Mouse (Mus musculus): ENCODE data around the gene Tmprss11f.
"Not testable (repeated sequence)": the region's sequence is repeated elsewhere in the genome, so short reads cannot be mapped to it uniquely, and the experiment has no call there.

The Tmprss11f gene

DNA sequence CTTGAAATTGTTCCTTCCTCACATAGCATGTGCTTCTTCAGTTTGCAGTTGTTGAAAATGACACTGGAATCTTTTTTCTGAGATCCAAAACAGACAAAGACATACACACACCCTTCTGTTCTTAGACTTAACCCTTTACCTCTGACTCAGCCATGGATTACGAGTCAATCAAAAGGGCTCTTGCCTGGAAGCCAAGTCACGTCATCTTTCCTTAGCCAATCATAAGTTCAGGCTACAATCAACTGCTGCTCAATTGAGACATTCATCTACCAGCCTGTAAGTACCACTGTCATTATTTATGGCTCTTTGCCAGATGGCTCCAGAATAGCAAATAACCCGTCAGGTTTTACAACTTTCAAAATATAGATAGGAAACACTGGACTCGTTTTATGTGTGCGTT, at the start of gene Tmprss11f:
Gene Tmprss11f (minus strand): TSS at position 101 of the 400 bp plus-strand sequence.
- DNase-seq (ENCODE audit: low read depth) = no peak

GRCm38 (mm10) chr5:86676262-86676661, 44.0 kb upstream of the Tmprss11f start, which contains the start of gene Tmprss11b:
Gene Tmprss11b (minus strand): TSS chr5:86676362.
- no peak for DNase-seq (ENCODE audit: low read depth)

GRCm38 (mm10) chr5:86649185-86649584, 17.0 kb upstream of the Tmprss11f start:
- DNase-seq (ENCODE audit: low read depth) = peak; percentile 3

GRCm38 (mm10) chr5:86640795-86641194, 8.6 kb upstream of the Tmprss11f start:
- DNase-seq (ENCODE audit: low read depth) = no peak

DNA sequence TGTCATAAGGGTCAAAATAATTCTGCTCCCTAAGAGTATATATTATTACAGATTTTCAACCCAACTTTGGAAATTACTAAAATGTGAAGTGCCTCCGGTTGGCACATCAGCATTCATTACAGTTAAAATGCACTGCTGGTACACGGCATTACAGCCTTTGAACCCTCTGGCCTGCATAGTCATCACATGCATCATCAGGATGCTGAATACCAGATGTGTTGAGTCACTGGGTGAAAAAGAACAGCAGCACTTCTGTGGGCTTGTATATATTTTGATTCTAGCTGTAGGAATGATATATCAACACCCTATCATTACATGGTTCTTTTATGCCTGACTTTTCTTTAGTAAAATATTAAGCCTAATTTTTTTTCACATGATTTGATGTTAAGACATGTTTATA, 1.5 kb downstream of the Tmprss11f start:
- DNase-seq (ENCODE audit: low read depth) = no peak

- no peak for DNase-seq (ENCODE audit: low read depth)
Observed at GRCm38 (mm10) chr5:86621778-86622177, 10.4 kb downstream of the Tmprss11f start.

DNA sequence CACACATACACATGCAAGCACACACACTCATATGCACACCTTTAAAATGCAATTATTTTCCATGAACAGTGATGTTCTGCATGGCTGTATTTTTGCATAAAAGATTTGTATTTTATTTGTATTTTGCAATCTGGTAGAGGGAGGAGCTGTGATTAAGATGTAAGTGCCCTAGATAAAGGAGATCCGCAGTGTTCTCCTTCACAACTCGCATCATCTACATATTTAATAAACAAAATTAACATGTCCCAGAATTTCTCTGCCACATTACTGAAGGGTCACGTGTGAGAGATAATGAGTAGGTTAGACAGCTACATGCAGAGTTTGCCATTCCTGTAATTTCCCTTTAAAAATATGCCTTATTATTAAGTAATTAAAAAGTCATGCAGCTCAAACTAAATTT, 46.3 kb downstream of the Tmprss11f start:
- DNase-seq (ENCODE audit: low read depth) = no peak

- DNase-seq (ENCODE audit: low read depth) = no peak
Observed at GRCm38 (mm10) chr5:86582618-86583017, 49.6 kb downstream of the Tmprss11f start.

- DNase-seq (ENCODE audit: low read depth) = no peak
Observed at GRCm38 (mm10) chr5:86581998-86582397, 50.2 kb downstream of the Tmprss11f start.

GRCm38 (mm10) chr5:86578761-86579160, 53.5 kb downstream of the Tmprss11f start:
- not testable (repeated sequence) for DNase-seq (ENCODE audit: low read depth)

GRCm38 (mm10) chr5:86546693-86547092, 85.5 kb downstream of the Tmprss11f start:
- no peak for DNase-seq (ENCODE audit: low read depth)

DNA sequence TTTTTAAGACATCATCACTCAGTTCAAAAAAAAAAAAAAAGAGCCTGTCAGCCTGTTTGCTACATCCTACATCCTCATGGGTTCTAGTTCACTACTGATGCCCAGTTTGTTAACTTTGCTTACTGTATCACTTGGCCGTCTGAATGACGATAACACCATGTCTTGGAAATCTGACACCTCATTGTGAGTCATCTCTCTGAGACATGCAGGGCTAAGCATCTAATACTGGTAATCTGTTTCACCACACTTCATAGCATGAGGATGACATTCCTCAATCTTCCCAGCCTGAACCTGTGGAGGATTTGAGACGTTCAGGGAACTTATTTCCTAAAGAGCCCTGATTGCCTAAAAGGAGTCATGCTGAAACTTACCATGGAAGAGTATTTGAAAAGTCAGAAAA, 91.6 kb downstream of the Tmprss11f start:
- DNase-seq (ENCODE audit: low read depth) = no peak

- DNase-seq (ENCODE audit: low read depth) = no peak
Observed at GRCm38 (mm10) chr5:86528725-86529124, 103.5 kb downstream of the Tmprss11f start.

DNA sequence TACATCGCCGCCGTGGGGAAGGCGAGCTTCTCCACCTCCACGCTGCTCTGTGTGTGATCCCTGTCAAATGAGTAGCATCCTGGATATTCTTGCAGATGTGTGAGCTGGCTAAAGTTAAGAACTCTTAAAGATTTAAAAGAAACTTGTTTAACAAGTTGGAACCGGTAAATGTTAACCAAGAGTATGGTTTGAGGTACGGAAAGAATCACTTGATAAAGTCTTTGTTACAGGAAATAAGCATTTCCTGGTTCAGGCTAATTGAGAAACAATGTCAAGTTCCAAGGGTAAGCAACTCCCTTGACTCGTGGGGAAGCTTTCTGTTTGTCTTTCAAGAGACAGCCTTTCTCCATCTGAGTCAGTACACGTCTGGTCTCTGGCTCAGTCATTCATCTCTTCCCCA, 113.7 kb downstream of the Tmprss11f start, which contains the start of gene Tmprss11g:
Gene Tmprss11g (minus strand): TSS at position 101 of the 400 bp plus-strand sequence.
- DNase-seq (ENCODE audit: low read depth) = no peak

- DNase-seq (ENCODE audit: low read depth) = no peak
Observed at GRCm38 (mm10) chr5:86511538-86511937, 120.7 kb downstream of the Tmprss11f start.

DNA sequence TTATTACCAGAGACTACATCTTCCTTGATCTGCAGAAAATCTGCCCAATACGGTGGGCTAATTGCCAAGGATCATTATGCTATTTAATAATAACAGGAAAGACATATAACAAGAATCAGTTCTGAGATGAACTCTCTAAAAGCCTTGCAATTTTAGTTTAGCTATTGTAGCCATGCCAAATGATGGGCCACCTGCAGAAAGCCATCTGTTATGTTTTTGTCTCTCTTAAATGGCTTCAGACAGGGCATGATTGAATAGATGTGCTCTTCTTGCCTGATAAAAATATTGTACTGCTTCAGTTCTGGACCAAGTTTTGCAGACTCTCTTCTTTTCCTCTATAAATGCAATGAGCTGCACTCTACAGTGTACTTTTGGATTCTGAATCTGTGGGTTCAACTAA, 138.8 kb downstream of the Tmprss11f start:
- DNase-seq (ENCODE audit: low read depth) = no peak

DNA sequence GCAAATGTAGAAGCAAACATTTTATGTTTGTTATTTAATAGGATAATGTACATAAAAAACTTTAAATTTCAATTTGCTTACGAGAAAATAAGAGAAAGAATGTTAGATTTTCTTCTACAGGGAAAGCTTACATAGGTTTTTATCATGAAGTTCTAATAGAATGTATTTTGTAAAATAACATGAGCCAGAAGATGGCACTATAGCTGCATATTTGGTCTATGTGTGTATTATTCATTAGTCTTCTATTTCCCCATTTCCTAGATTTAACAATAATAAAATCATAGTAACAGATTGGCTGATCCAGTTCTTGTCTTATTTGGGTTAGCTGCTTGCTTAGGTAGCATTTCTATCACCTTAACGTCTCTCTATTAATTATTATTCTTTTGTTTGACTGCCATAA, 149.7 kb downstream of the Tmprss11f start:
- no peak for DNase-seq (ENCODE audit: low read depth)

DNA sequence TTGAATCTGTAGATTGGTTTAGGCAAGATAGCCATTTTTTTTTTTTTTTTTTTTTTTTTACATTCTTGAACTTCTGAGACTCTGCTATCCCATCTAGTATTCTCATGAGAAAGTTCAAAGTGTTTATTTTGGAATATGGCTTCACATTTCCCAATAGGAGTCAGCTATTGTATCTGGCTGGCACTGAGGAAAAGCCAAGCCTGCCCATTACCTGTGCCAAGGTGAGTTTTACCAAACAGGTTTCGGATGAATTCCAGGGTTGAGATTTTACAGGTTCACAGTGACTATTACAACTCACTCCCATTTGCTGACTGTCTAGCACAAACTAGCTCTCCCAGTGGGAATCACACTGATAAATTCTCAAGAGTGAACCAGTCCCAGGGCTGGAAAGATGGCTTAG, 150.2 kb downstream of the Tmprss11f start:
- no peak for DNase-seq (ENCODE audit: low read depth)

- DNase-seq (ENCODE audit: low read depth) = no peak
Observed at GRCm38 (mm10) chr5:86473859-86474258, 158.4 kb downstream of the Tmprss11f start.

All from c-Kit-positive CD71-negative TER-119-negative erythroid progenitor cells, embryonic 14.5 days (primary cell).